In the genomic region with DNA sequence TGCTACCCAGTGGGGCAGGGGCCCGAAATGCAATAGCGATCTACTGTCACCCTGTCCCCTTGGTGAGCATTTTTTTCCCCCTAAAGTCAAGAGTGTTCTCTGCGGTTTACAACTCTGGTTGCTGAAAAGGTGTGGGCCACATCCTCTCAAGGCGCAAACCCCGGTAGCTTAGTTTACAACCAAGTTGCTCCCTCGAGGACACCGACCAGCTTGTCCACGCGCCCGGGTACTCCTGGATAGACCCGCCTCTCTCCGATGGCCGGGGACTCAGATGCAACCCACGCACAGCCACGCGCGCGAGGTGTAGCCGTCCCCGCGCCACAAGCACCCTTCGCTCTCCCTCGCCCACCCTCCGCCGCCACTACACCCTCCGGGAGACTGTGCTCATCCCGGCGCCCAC, we compare ENCODE assay signal across 8 mouse cellular contexts. TPM values are rescaled to one million over a fixed set of nuclear protein-coding genes. Genes with fewer than 3 reads are reported as not detected.
A peak's percentile ranks its signal among the peaks of the same experiment; 100 is the strongest.
DNase-seq lines count a peak whose midpoint lies in the region; ATAC-seq and TF ChIP-seq lines count a peak whose summit lies in the region.

No protein-coding gene starts in this region.

- peak overlapping the region; percentile 70 for H3K4me3 ChIP-seq in heart, embryonic 13.5 days
- peak overlapping the region; percentile 72 for H3K4me3 ChIP-seq in lung, embryonic 16.5 days (ENCODE audit: low read length)
- peak overlapping the region; percentile 76 for H3K4me3 ChIP-seq in stomach, embryonic 16.5 days (replicated peaks; ENCODE audit: low read length)

- peak overlapping the region; percentile 82 for H3K9ac ChIP-seq in heart, embryonic 13.5 days
- H3K9ac ChIP-seq in lung, embryonic 16.5 days (ENCODE audit: low read length), result peak overlapping the region; percentile 77
- H3K9ac ChIP-seq in stomach, embryonic 16.5 days (ENCODE audit: low read length), result peak overlapping the region; percentile 86

- no peak for TF ChIP-seq CTCF in Patski (IDR thresholded peaks at IDR 0.05)

- H3K9me3 ChIP-seq in heart, embryonic 13.5 days, result no peaks in the 10 kb centered on the region
- no peaks in the 10 kb centered on the region for H3K9me3 ChIP-seq in lung, embryonic 16.5 days (ENCODE audit: control insufficient read depth, low read length)
- H3K9me3 ChIP-seq in stomach, embryonic 16.5 days (replicated peaks; ENCODE audit: control insufficient read depth, low read length), result no peaks in the 10 kb centered on the region

- H3K4me2 ChIP-seq in heart, embryonic 13.5 days, result peak overlapping the region; percentile 97
- peak overlapping the region; percentile 93 for H3K4me2 ChIP-seq in lung, embryonic 16.5 days (ENCODE audit: low read depth, low read length)
- peak overlapping the region; percentile 93 for H3K4me2 ChIP-seq in stomach, embryonic 16.5 days (ENCODE audit: low read depth, low read length)

- in situ Hi-C loops in Patski (cut with MboI; ENCODE audit: low pct_unique_long_range_greater_than_20kb), result no loop called here

- no peak for ATAC-seq in heart, embryonic 13.5 days (ENCODE audit: extremely low read depth, insufficient number of reproducible peaks, low FRiP score, low TSS enrichment)
- peak; percentile 24 for ATAC-seq in Patski
- ATAC-seq in hematopoietic stem cell, adult 5-6 weeks (replicated peaks in 1 of 2; ENCODE audit: insufficient read depth in 1 of 2, low FRiP score in 2 of 2, low TSS enrichment in 1 of 2, low read depth in 1 of 2, poor library complexity in 2 of 2, severe bottlenecking in 2 of 2), result peak; percentile 15 to 22; a peak in 2 of 4 replicates
- ATAC-seq in lung, embryonic 16.5 days (ENCODE audit: low read depth), result peak; percentile 23
- ATAC-seq in stomach, embryonic 16.5 days (ENCODE audit: insufficient read depth, low FRiP score), result no peak; the same call in 1 of the 2 replicates

- DNase-seq in heart, adult 11 months, result no peak
- DNase-seq in Patski (ENCODE audit: low read depth, low spot score), result no peak
- DNase-seq in ovary, postnatal 10 days (ENCODE audit: low spot score), result no peak
- no peak for DNase-seq in left cerebral cortex, adult 11 months (ENCODE audit: low spot score)

- CTCF ChIA-PET in Patski (lab: Charles Lee), result no interaction called here

- POLR2A ChIA-PET in Patski (lab: Charles Lee), result no interaction called here

- H3K36me3 ChIP-seq in heart, embryonic 13.5 days, result no peaks in the 10 kb centered on the region
- no peaks in the 10 kb centered on the region for H3K36me3 ChIP-seq in lung, embryonic 16.5 days (ENCODE audit: control insufficient read depth, insufficient read depth, low read length)
- H3K36me3 ChIP-seq in stomach, embryonic 16.5 days (ENCODE audit: control insufficient read depth, insufficient read depth, low read length), result no peaks in the 10 kb centered on the region

- 2% methylated on average over 28 of the region's 28 CpGs for WGBS in heart, embryonic 13.5 days
- 2% methylated on average over 27 of the region's 28 CpGs for WGBS in lung, embryonic 16.5 days
- WGBS in stomach, embryonic 16.5 days, result 1% methylated on average over 27 of the region's 28 CpGs

- H3K27me3 ChIP-seq in heart, embryonic 13.5 days (replicated peaks), result peaks cover 54% of the 10 kb centered on the region
- H3K27me3 ChIP-seq in Patski, result peaks cover 10% of the 10 kb centered on the region
- H3K27me3 ChIP-seq in lung, embryonic 16.5 days (ENCODE audit: control insufficient read depth, insufficient read depth, low read depth, low read length), result no peaks in the 10 kb centered on the region
- no peaks in the 10 kb centered on the region for H3K27me3 ChIP-seq in stomach, embryonic 16.5 days (ENCODE audit: control insufficient read depth, insufficient read depth, low read length)

- H3K27ac ChIP-seq in heart, embryonic 13.5 days (replicated peaks), result no peak overlapping the region
- H3K27ac ChIP-seq in lung, embryonic 16.5 days (ENCODE audit: low read length), result no peak overlapping the region
- H3K27ac ChIP-seq in stomach, embryonic 16.5 days (ENCODE audit: low read length), result 0 out of 2 replicates have a peak overlapping the region, but pooled peaks have one; percentile 14

- peaks cover 19% of the 10 kb centered on the region for H3K4me1 ChIP-seq in heart, embryonic 13.5 days
- peaks cover 3% of the 10 kb centered on the region; the same call in 1 of the 2 replicates for H3K4me1 ChIP-seq in lung, embryonic 16.5 days (replicated peaks; ENCODE audit: control insufficient read depth, insufficient read depth, low read length)
- peaks cover 16% of the 10 kb centered on the region for H3K4me1 ChIP-seq in stomach, embryonic 16.5 days (ENCODE audit: control insufficient read depth, insufficient read depth, low read length)

RNA-seq across cellular contexts. Expression of gene Otulinl, which starts 0.4 kb away (rescaled TPM):
- polyA plus RNA-seq in heart, embryonic 13.5 days (2015; fragmentation: Nextera tagmentation; extraction: Ambion mirVana), result 4.1 and 4.5 TPM in 2 replicates
- 2.1 TPM for polyA plus RNA-seq in Patski (2021)
- total RNA-seq in hematopoietic stem cell, adult 5-6 weeks (2017), result 22.3 and 38.6 TPM in 2 replicates
- polyA plus RNA-seq in lung, embryonic 16.5 days (2015; fragmentation: Nextera tagmentation; extraction: Ambion mirVana), result 27.5 and 34.8 TPM in 2 replicates
- 19.3 and 20.2 TPM in 2 replicates for polyA plus RNA-seq in stomach, embryonic 16.5 days (2015; fragmentation: Nextera tagmentation; extraction: Ambion mirVana)

RNA-seq across cellular contexts. Expression of gene Otulin, which starts 50.5 kb away (rescaled TPM):
- polyA plus RNA-seq in heart, embryonic 13.5 days (2015; fragmentation: Nextera tagmentation; extraction: Ambion mirVana), result 26.0 and 26.1 TPM in 2 replicates
- polyA plus RNA-seq in Patski (2021), result 42.4 TPM
- total RNA-seq in hematopoietic stem cell, adult 5-6 weeks (2017), result 35.3 and 48.0 TPM in 2 replicates
- 13.0 and 22.4 TPM in 2 replicates for polyA plus RNA-seq in lung, embryonic 16.5 days (2015; fragmentation: Nextera tagmentation; extraction: Ambion mirVana)
- polyA plus RNA-seq in stomach, embryonic 16.5 days (2015; fragmentation: Nextera tagmentation; extraction: Ambion mirVana), result 9.3 and 11.0 TPM in 2 replicates

Comparison
In these comparisons a context has a peak if more than half of its experiments do, and no peak if none do; other contexts are left out.
1. ATAC-seq: peak in Patski (single experiment), hematopoietic stem cell, adult 5-6 weeks (2 of 2) and lung, embryonic 16.5 days (single experiment); none in heart, embryonic 13.5 days (single experiment) and stomach, embryonic 16.5 days (single experiment).
2. Peak in every context shown above with its lines, with median percentiles within 50 percentile points of each other: H3K4me2 ChIP-seq, H3K4me3 ChIP-seq and H3K9ac ChIP-seq.